ENCODE assay signal across 11 mouse cellular contexts in genomic region chr7:143006756-143007598, GRCm38 (mm10). TPM values are rescaled to one million over a fixed set of nuclear protein-coding genes. Genes with fewer than 3 reads are reported as not detected.
A peak's percentile ranks its signal among the peaks of the same experiment; 100 is the strongest.
DNase-seq lines count a peak whose midpoint lies in the region; ATAC-seq and TF ChIP-seq lines count a peak whose summit lies in the region.
"Had no signal": no experiment of that assay in that cellular context is flagged by ENCODE, and none has a peak within 500 bp of the region (broad histone marks: within the 10 kb centered on the region; RNA-seq: fewer than 3 reads in every experiment).

No protein-coding gene starts in this region.

- H3K27ac ChIP-seq in intestine, embryonic 16.5 days (ENCODE audit: low read length), result no peak overlapping the region
- H3K27ac ChIP-seq in intestine, postnatal 0 days (ENCODE audit: low read depth, low read length), result no peak overlapping the region
- H3K27ac ChIP-seq in limb, embryonic 14.5 days (replicated peaks; ENCODE audit: low read depth, low read length), result peak overlapping the region; percentile 95

- no peak for ATAC-seq in intestine, embryonic 16.5 days
- ATAC-seq in intestine, postnatal 0 days, result no peak
- ATAC-seq in G1E (ENCODE audit: extremely low read depth, insufficient number of reproducible peaks, low FRiP score, poor library complexity, severe bottlenecking), result no peak
- no peak for ATAC-seq in limb, embryonic 14.5 days (ENCODE audit: low FRiP score, low read depth)
- ATAC-seq: Patski had no signal

- WGBS in intestine, embryonic 16.5 days, result 87% methylated on average over 8 of the region's 8 CpGs
- 92% methylated on average over 8 of the region's 8 CpGs for WGBS in intestine, postnatal 0 days
- 82% methylated on average over 8 of the region's 8 CpGs for WGBS in limb, embryonic 14.5 days

- intact Hi-C loops in gastrocnemius, postnatal 14 days (cut with DNase I; ENCODE audit: low total_unique reads), result loop anchor here (2.0 to 10.0 kb wide), 3 partner anchors 80 to 468 kb away; partner anchors contain the start of gene Slc22a18

- DNase-seq in 416B (ENCODE audit: low read depth) (peak; percentile 44), G1E (ENCODE audit: low spot score) (no peak)
- no peak for DNase-seq in limb, embryonic 14.5 days (ENCODE audit: low spot score)
- no peak for DNase-seq in gastrocnemius, postnatal 14 days
- DNase-seq in layer of hippocampus, adult 9-10 months (ENCODE audit: low spot score), result no peak
- DNase-seq in adrenal gland, adult 8-10 months, result no peak
- DNase-seq: cerebellum, adult 11 months; lung, postnatal 10 days had no signal

- H3K4me3 ChIP-seq in intestine, embryonic 16.5 days (ENCODE audit: low read length), result no peak overlapping the region
- no peak overlapping the region for H3K4me3 ChIP-seq in intestine, postnatal 0 days (ENCODE audit: low read depth, low read length)
- H3K4me3 ChIP-seq in G1E (ENCODE audit: low read depth, low read length), result peak overlapping the region; percentile 80
- no peak overlapping the region; the same call in 1 of the 2 replicates for H3K4me3 ChIP-seq in limb, embryonic 14.5 days (replicated peaks; ENCODE audit: low read length)

- TF ChIP-seq POLR2A in limb, embryonic 14.5 days (IDR thresholded peaks at IDR 0.05; ENCODE audit: borderline replicate concordance, extremely low read depth, insufficient read depth, insufficient read length), result no peak

- no peak for TF ChIP-seq CTCF in intestine, postnatal 0 days (IDR thresholded peaks at IDR 0.05; ENCODE audit: low read depth)
- no peak for TF ChIP-seq CTCF in G1E (IDR thresholded peaks at IDR 0.05; ENCODE audit: low read depth, low read length)

- no peaks in the 10 kb centered on the region; the same call in 1 of the 2 replicates for H3K27me3 ChIP-seq in intestine, embryonic 16.5 days (replicated peaks; ENCODE audit: control insufficient read depth, insufficient read depth, low read length)
- H3K27me3 ChIP-seq in intestine, postnatal 0 days (replicated peaks; ENCODE audit: control insufficient read depth, insufficient read depth, low read length), result no peaks in the 10 kb centered on the region
- no peaks in the 10 kb centered on the region for H3K27me3 ChIP-seq in G1E (ENCODE audit: insufficient read depth, low read length)
- H3K27me3 ChIP-seq in limb, embryonic 14.5 days (ENCODE audit: control insufficient read depth, insufficient read depth, low read length), result no peaks in the 10 kb centered on the region
- H3K27me3 ChIP-seq: Patski had no signal

- H3K9ac ChIP-seq in intestine, embryonic 16.5 days (ENCODE audit: low read depth, low read length), result peak overlapping the region; percentile 18; the same call in 1 of the 2 replicates
- H3K9ac ChIP-seq in intestine, postnatal 0 days (ENCODE audit: low read depth, low read length), result no peak overlapping the region
- no peak overlapping the region for H3K9ac ChIP-seq in limb, embryonic 14.5 days (ENCODE audit: low read depth, low read length, severe bottlenecking)

- no peak overlapping the region for H3K4me2 ChIP-seq in intestine, embryonic 16.5 days (ENCODE audit: low read depth, low read length)
- H3K4me2 ChIP-seq in intestine, postnatal 0 days (replicated peaks; ENCODE audit: low read depth), result no peak overlapping the region
- H3K4me2 ChIP-seq in limb, embryonic 14.5 days (replicated peaks; ENCODE audit: low read depth, low read length, severe bottlenecking), result peak overlapping the region; percentile 22

- H3K9me3 ChIP-seq in intestine, embryonic 16.5 days (ENCODE audit: control insufficient read depth, low read length), result no peaks in the 10 kb centered on the region
- no peaks in the 10 kb centered on the region for H3K9me3 ChIP-seq in intestine, postnatal 0 days (ENCODE audit: control insufficient read depth)
- no peaks in the 10 kb centered on the region for H3K9me3 ChIP-seq in G1E (replicated peaks)
- no peaks in the 10 kb centered on the region for H3K9me3 ChIP-seq in limb, embryonic 14.5 days (ENCODE audit: control insufficient read depth, low read length)

- peaks cover 42% of the 10 kb centered on the region for H3K4me1 ChIP-seq in intestine, embryonic 16.5 days (ENCODE audit: control insufficient read depth, insufficient read depth, low read length)
- H3K4me1 ChIP-seq in intestine, postnatal 0 days (replicated peaks; ENCODE audit: control insufficient read depth, insufficient read depth, low read length), result 0 out of 2 replicates have a peak, but pooled peaks cover 6% of the 10 kb centered on the region
- peaks cover 95% of the 10 kb centered on the region for H3K4me1 ChIP-seq in G1E (ENCODE audit: insufficient read depth, low read depth, low read length)
- peaks cover 37% of the 10 kb centered on the region for H3K4me1 ChIP-seq in limb, embryonic 14.5 days (ENCODE audit: control insufficient read depth, insufficient read depth, low read length)

- no peaks in the 10 kb centered on the region for H3K36me3 ChIP-seq in intestine, embryonic 16.5 days (ENCODE audit: control insufficient read depth, insufficient read depth, low read length)
- H3K36me3 ChIP-seq in intestine, postnatal 0 days (ENCODE audit: control insufficient read depth, insufficient read depth), result no peaks in the 10 kb centered on the region
- peaks cover 62% of the 10 kb centered on the region for H3K36me3 ChIP-seq in G1E (replicated peaks)
- H3K36me3 ChIP-seq in limb, embryonic 14.5 days (ENCODE audit: control insufficient read depth, insufficient read depth, low read length), result no peaks in the 10 kb centered on the region

RNA-seq across cellular contexts. Expression of gene Tspan32, which starts 2.1 kb away (rescaled TPM):
- polyA plus RNA-seq in intestine, embryonic 16.5 days (2015; fragmentation: Nextera tagmentation; extraction: Ambion mirVana), result 2.4 and 3.1 TPM in 2 replicates
- 0.74 and 0.77 TPM in 2 replicates for polyA plus RNA-seq in intestine, postnatal 0 days (2015; fragmentation: Nextera tagmentation; extraction: Ambion mirVana)
- total RNA-seq in G1E (2014; fragmentation: Nextera tagmentation) (104 and 119 TPM in 2 replicates), G1E (2017) (247 and 297 TPM in 2 replicates)
- polyA plus RNA-seq in G1E (2012), result 57.5 and 59.3 TPM in 2 replicates
- polyA plus RNA-seq in limb, embryonic 14.5 days (2012; rRNA removed), result 5.1 and 5.5 TPM in 2 replicates
- polyA plus RNA-seq in limb, embryonic 14.5 days (2014; fragmentation: Nextera tagmentation; extraction: Ambion mirVana), result 6.0 and 7.3 TPM in 2 replicates
- total RNA-seq in gastrocnemius, postnatal 14 days (2021), result under 1 TPM; 0.22 to 0.47 TPM
- total RNA-seq in adrenal gland, adult 8-10 months (2022), result 1 to 10 TPM; 1.1 to 2.3 (median 1.7) TPM

RNA-seq across cellular contexts. Expression of gene Ascl2, which starts 37.9 kb away (rescaled TPM):
- polyA plus RNA-seq in intestine, embryonic 16.5 days (2015; fragmentation: Nextera tagmentation; extraction: Ambion mirVana), result 11.4 and 12.7 TPM in 2 replicates
- 5.4 and 6.8 TPM in 2 replicates for polyA plus RNA-seq in intestine, postnatal 0 days (2015; fragmentation: Nextera tagmentation; extraction: Ambion mirVana)
- total RNA-seq in G1E (2014; fragmentation: Nextera tagmentation) (not detected in 2 replicates), G1E (2017) (0.12 TPM in 1 of 2 replicates, not detected in the other)
- polyA plus RNA-seq in G1E (2012), result not detected in 2 replicates
- 1.9 and 3.5 TPM in 2 replicates for polyA plus RNA-seq in limb, embryonic 14.5 days (2012; rRNA removed)
- 1.1 and 1.5 TPM in 2 replicates for polyA plus RNA-seq in limb, embryonic 14.5 days (2014; fragmentation: Nextera tagmentation; extraction: Ambion mirVana)
- not detected for total RNA-seq in gastrocnemius, postnatal 14 days (2021)
- total RNA-seq in adrenal gland, adult 8-10 months (2022), result 1 to 10 TPM in 1 of 4 experiments, under 1 TPM in 1, not detected in 2; 0.75 to 2.0 TPM

RNA-seq across cellular contexts. Expression of gene Cd81, which starts 45.6 kb away (rescaled TPM):
- polyA plus RNA-seq in intestine, embryonic 16.5 days (2015; fragmentation: Nextera tagmentation; extraction: Ambion mirVana), result 391 and 421 TPM in 2 replicates
- polyA plus RNA-seq in intestine, postnatal 0 days (2015; fragmentation: Nextera tagmentation; extraction: Ambion mirVana), result 212 and 216 TPM in 2 replicates
- total RNA-seq in G1E (2014; fragmentation: Nextera tagmentation) (166 and 192 TPM in 2 replicates), G1E (2017) (185 and 191 TPM in 2 replicates)
- polyA plus RNA-seq in G1E (2012), result 152 and 187 TPM in 2 replicates
- 456 and 528 TPM in 2 replicates for polyA plus RNA-seq in limb, embryonic 14.5 days (2012; rRNA removed)
- 658 and 696 TPM in 2 replicates for polyA plus RNA-seq in limb, embryonic 14.5 days (2014; fragmentation: Nextera tagmentation; extraction: Ambion mirVana)
- 100 to 1,000 TPM; 176 to 209 TPM for total RNA-seq in gastrocnemius, postnatal 14 days (2021)
- total RNA-seq in adrenal gland, adult 8-10 months (2022), result 100 to 1,000 TPM; 689 to 780 (median 728) TPM
